Mouse (Mus musculus): Measurements from ENCODE around the gene Padi4.
A peak's percentile ranks its signal among the peaks of the same experiment; 100 is the strongest.

The Padi4 gene

DNA sequence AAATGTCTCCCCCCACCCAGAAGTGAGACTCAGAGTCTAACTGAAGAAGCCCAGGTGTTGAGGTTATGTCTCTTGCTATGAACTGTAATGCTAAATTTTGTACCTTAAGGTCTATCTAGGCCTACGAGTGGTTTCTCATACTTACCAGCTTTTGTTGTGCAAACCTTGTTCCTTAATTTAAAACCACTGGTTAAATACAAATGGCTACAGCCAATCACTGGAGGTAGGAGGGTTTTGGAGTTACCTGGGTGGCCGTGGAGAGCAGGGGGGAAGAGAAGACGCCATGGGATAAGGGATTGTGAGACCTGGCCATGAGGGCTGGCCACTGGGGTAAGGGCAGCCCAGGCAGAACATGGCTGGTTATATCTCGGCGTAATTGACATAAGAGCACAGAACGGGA lies 14.2 kb upstream of the Padi4 start:
- no peak for DNase-seq (ENCODE audit: low spot score)

GRCm38 (mm10) chr4:140787414-140787813 lies 13.4 kb upstream of the Padi4 start:
- DNase-seq (ENCODE audit: low spot score): no peak

DNA sequence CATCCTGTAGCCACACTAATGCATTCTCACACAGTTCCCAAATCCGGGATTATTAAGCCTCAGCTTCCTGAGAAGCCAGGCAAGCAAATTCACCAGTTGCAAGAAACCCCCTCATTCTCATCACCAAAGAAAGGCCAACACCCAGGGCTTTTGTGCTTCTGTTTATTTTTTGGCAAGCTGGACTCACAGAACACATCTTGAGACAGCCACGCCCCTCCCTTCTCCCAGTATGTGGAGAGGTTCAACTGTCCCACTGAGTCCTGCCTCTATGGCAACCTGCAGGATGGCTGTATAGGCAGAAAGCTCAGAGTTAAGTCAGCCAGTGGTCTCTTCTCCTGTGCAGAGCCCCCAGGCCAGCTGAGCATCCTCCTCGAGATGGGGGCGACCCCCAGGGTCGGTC lies 11.2 kb upstream of the Padi4 start:
- no peak for DNase-seq (ENCODE audit: low spot score)

- DNase-seq (ENCODE audit: low spot score): no peak
These were observed 10.4 kb upstream of the Padi4 start for GRCm38 (mm10) chr4:140784292-140784945.

- DNase-seq (ENCODE audit: low spot score): no peak
These were observed 8.8 kb upstream of the Padi4 start for GRCm38 (mm10) chr4:140782821-140783220.

GRCm38 (mm10) chr4:140780507-140780906 lies 6.5 kb upstream of the Padi4 start:
- DNase-seq (ENCODE audit: low spot score): no peak

DNA sequence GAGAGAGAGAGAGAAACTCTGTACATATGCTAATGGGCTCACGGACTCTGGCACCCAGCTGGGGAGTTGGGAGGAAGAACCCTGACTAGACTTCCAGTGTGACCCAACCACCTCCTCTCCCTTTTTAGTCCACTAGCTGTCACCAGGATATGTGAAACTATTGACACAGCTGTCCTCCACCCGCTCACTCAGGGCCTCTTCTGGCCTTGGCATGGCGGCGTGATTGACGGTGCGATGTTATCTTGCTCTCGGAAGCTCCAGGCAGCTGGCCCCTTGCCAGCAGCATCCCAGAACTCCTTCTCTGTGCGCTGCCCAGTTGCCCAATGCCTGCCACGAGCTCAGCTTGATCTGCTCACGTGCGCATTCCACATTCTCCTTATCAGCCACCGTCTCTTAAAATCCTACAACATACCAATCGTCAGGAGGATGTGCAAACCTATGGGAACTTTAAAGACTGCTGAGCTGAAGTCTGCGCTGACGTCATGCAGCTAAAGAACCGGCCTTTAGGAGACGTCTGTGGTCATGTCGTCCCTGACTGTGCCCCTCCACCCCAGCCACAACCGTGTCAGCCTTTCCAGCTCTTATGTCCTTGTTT lies 5.9 kb upstream of the Padi4 start:
- DNase-seq (ENCODE audit: low spot score): no peak

GRCm38 (mm10) chr4:140776623-140777022 lies 2.6 kb upstream of the Padi4 start:
- no peak for DNase-seq (ENCODE audit: low spot score)

GRCm38 (mm10) chr4:140775876-140776275 lies 1.8 kb upstream of the Padi4 start:
- no peak for DNase-seq (ENCODE audit: low spot score)

- no peak for DNase-seq (ENCODE audit: low spot score)
These were observed 857 bp upstream of the Padi4 start for GRCm38 (mm10) chr4:140774893-140775292.

GRCm38 (mm10) chr4:140771091-140771490 lies 2.9 kb downstream of the Padi4 start:
- DNase-seq (ENCODE audit: low spot score): no peak

GRCm38 (mm10) chr4:140770433-140770832 lies 3.6 kb downstream of the Padi4 start:
- no peak for DNase-seq (ENCODE audit: low spot score)

- DNase-seq (ENCODE audit: low spot score): no peak
These were observed 5.1 kb downstream of the Padi4 start for GRCm38 (mm10) chr4:140768973-140769372.

DNA sequence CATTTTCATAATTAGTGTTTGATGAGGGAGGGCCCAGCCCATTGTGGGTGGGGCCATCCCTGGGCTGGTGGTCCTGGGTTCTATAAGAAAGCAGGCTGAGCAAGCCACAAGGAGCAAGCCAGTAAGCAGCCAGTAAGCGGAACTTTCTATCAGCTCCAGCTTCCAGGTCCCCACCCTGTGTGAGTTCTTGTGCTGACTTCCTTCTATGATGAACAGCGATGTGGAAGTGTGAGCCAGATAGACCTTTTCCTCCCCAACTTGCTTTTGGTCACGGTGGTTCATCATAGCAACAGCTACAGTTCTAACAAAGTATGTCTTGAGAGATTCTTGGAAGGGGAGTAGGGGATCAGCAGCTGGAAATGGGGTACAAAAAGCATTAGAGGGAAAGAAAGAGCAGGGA lies 8.1 kb downstream of the Padi4 start:
- no peak for DNase-seq (ENCODE audit: low spot score)

- peak; percentile 68 for DNase-seq (ENCODE audit: low spot score)
These were observed 10.9 kb downstream of the Padi4 start for GRCm38 (mm10) chr4:140763158-140763557.

- DNase-seq (ENCODE audit: low spot score): no peak
These were observed 12.4 kb downstream of the Padi4 start for GRCm38 (mm10) chr4:140761601-140762000.

- no peak for DNase-seq (ENCODE audit: low spot score)
These were observed 18.2 kb downstream of the Padi4 start for GRCm38 (mm10) chr4:140755811-140756210.

- DNase-seq (ENCODE audit: low spot score): no peak
These were observed 20.7 kb downstream of the Padi4 start for GRCm38 (mm10) chr4:140753366-140753765.

- peak; percentile 59 for DNase-seq (ENCODE audit: low spot score)
These were observed 23.7 kb downstream of the Padi4 start for GRCm38 (mm10) chr4:140750328-140750727.

- DNase-seq (ENCODE audit: low spot score): no peak
These were observed 26.1 kb downstream of the Padi4 start for GRCm38 (mm10) chr4:140747978-140748377.

DNA sequence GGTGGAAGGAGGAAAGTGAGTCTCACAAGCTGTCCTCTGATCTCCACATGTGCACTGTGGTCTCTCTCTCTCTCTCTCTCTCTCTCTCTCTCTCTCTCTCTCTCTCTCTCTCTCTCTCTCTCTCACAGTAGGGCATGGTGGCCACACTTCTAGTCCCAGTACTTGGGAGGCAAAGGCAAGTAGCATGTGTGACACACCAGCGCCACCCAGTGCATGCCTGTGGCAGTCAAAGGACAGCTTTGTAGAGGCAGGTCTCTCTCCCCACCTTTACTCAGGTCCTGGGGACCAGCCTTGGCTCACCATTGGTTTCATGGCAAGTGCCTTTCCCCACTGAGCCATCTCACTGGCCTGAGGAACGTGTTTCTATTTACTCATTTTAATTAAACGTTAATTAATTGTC lies 29.4 kb downstream of the Padi4 start:
- DNase-seq (ENCODE audit: low spot score): peak; percentile 39

DNA sequence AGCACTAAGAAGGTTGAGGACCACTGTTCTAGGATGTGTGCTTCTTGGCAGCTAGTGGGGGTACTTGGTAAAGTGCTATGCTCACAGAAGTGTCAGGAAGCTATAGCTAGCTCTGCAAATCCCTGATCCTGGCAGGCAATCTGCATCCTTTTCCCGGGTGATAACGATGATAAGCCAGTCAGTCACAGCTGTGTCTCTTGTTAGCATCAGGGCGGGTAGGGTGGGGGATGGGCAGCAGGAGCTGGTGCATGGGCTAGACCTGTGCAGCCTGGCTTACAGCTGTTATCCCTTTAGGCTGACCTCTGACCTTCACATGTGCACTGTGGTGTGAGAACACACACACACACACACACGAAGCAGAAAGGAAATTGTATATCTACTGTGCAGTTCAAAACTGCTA lies 30.9 kb downstream of the Padi4 start:
- DNase-seq (ENCODE audit: low spot score): no peak

DNA sequence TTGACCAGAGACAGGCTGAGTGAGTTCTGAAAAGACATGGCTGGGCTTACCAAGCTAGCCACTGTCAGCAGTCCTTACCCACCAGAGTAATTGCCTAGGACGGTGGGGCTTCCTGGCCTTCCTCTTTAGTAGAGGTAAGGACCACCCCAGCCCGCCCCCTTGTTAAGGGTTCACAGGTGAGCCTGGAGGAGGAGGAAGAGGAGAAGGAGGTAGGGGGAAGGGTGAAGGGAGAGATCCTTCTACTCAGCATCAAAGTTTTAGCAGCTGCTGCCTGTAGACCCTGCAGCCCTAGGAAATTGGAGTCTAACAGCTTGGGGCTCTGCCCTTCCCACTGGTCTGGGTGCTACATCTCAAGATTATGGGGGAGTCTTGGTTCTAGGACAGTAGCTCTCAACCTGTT lies 31.5 kb downstream of the Padi4 start, which contains the start of gene Padi6:
Gene Padi6, minus strand, starts transcription at position 101 of the 400 bp plus-strand sequence.
- no peak for DNase-seq (ENCODE audit: low spot score)

DNA sequence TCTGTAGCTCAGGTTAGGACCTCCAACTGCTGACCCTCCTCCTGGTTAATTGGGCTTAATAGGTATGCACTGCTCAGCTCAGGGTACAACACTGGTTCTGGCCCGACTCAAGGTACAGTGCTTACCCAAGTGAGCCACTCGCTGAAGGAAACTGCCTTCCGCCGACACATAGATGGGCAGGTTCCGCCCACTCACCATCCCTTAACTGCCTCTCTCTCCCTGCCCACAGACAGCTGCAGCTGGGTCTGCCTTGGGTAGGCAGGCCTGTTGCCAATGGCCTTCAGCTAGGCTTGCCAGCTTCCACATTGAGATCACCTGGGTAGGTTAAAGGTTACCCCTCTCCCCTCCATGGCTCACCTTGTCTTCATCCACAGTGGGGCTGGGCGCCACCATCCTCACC lies 32.6 kb downstream of the Padi4 start:
- DNase-seq (ENCODE audit: low spot score): no peak

All from T-cell, adult 2 months (primary cell).